Mouse (Mus musculus): ENCODE data around the gene Atad3a. TPM values are rescaled to one million over a fixed set of nuclear protein-coding genes. Genes with fewer than 3 reads are reported as not detected.
A peak's percentile ranks its signal among the peaks of the same experiment; 100 is the strongest.
"Not testable (repeated sequence)": the region's sequence is repeated elsewhere in the genome, so short reads cannot be mapped to it uniquely, and the experiment has no call there.

The Atad3a gene
- polyA plus RNA-seq, 1 experiment from 2014 or later, result 39.6 TPM

DNA sequence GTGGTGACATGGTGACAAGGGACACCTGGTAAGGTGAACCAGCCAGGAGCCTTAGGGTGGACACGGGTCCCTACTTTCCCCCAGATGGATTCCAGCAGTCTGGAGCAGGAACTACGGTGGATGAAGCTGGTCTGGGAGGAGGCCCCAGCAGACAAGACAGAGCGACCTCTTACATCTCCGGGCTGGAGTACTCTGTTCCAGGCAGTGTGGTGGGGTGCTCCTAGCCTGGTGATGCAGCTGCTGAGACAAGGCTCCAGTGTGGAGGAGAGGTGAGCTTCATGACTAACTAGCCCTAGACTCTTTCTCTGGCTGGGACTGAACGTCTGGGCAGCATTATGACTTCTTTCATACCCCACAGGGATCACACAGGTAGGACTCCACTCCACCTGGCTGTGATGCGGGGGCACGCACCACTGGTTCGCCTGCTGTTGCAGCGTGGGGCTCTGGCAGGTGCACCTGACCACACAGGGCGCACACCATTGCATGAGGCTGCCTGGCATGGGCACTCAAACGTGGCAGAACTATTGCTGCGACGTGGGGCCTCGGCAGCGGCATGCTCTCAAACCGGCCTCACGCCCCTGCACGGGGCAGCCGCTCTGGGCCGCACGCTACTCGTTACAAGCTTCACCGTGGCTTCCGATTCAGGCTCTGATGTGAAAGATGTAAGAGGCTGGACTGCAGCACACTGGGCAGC, 30.5 kb upstream of the Atad3a start:
- TF ChIP-seq CTCF (IDR thresholded peaks at IDR 0.05; ENCODE audit: low read depth), result no peak
- H3K4me2 ChIP-seq (replicated peaks; ENCODE audit: low read depth), result no peak overlapping the region
- H3K27ac ChIP-seq (ENCODE audit: low read depth, low read length), result no peak overlapping the region
- 74% methylated on average over 24 of the region's 24 CpGs for WGBS
- H3K4me1 ChIP-seq (replicated peaks; ENCODE audit: control insufficient read depth, insufficient read depth, low read length), result no peaks in the 10 kb centered on the region
- H3K36me3 ChIP-seq (ENCODE audit: control insufficient read depth, insufficient read depth), result no peaks in the 10 kb centered on the region
- no peak for ATAC-seq
- H3K9me3 ChIP-seq (ENCODE audit: control insufficient read depth), result no peaks in the 10 kb centered on the region
- no peak overlapping the region for H3K4me3 ChIP-seq (ENCODE audit: low read depth, low read length)
- no peak overlapping the region for H3K9ac ChIP-seq (ENCODE audit: low read depth, low read length)
- H3K27me3 ChIP-seq (replicated peaks; ENCODE audit: control insufficient read depth, insufficient read depth, low read length), result no peaks in the 10 kb centered on the region

DNA sequence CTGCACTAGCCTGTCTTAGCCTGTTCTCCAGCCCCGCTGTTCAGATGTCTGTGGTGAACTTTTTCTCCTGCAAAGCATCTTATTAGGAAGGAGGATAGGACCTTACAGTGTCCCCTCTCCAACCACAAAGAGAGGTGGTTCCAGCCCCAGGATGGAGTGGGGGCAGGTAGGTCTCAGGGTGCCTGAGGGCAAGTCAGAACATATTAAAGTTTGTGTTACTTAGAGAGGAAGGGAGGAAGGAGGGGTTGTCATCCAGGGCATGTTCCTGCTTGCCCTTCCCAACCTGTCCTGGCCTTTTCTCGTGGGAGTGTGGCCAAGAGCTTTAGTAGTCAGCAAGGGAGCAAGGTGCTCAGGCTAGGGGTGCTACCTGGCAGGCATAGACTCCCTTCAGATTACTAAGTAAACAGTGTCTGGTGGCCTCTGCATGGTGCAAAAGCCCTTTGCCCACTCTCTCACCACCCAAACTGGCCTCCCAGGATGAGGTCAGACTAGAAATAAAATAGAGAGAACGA, 29.8 kb upstream of the Atad3a start:
- H3K9me3 ChIP-seq (ENCODE audit: control insufficient read depth), result no peaks in the 10 kb centered on the region
- peak; percentile 40; the same call in 1 of the 2 replicates for ATAC-seq
- no peak for TF ChIP-seq CTCF (IDR thresholded peaks at IDR 0.05; ENCODE audit: low read depth)
- no peaks in the 10 kb centered on the region for H3K4me1 ChIP-seq (replicated peaks; ENCODE audit: control insufficient read depth, insufficient read depth, low read length)
- no peak overlapping the region for H3K27ac ChIP-seq (ENCODE audit: low read depth, low read length)
- no peak overlapping the region for H3K9ac ChIP-seq (ENCODE audit: low read depth, low read length)
- WGBS, result 46% methylated on average over 3 of the region's 3 CpGs
- no peaks in the 10 kb centered on the region for H3K27me3 ChIP-seq (replicated peaks; ENCODE audit: control insufficient read depth, insufficient read depth, low read length)
- no peak overlapping the region for H3K4me2 ChIP-seq (replicated peaks; ENCODE audit: low read depth)
- H3K36me3 ChIP-seq (ENCODE audit: control insufficient read depth, insufficient read depth), result no peaks in the 10 kb centered on the region
- no peak overlapping the region for H3K4me3 ChIP-seq (ENCODE audit: low read depth, low read length)

DNA sequence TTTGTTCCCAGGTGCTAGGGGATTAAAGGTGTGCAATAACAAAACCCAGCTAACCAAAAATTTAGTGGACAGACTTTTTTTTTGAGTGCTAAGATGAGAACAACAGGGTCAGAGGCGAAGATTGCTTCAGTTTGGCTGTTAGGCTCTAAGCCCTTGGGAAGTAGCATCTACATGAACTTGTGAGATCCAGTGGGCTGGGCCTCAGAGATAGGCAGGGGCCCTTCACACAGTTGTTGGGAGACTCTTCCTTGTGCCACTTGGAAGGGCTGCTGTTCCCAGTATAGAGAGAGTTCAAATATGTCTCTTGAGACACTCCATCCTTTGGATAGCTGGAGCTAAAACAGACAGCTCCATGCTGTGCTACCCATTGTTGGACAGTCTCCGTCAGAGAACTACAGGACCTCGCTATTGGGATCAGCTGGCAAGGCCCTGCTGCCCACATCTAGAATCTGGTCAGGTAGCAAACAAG, 29.2 kb upstream of the Atad3a start, which contains the start of gene Ankrd65:
Gene Ankrd65, plus strand, starts transcription at position 419 of the 469 bp plus-strand sequence.
- H3K4me1 ChIP-seq (replicated peaks; ENCODE audit: control insufficient read depth, insufficient read depth, low read length), result peaks cover 3% of the 10 kb centered on the region
- no peaks in the 10 kb centered on the region for H3K9me3 ChIP-seq (ENCODE audit: control insufficient read depth)
- H3K27me3 ChIP-seq (replicated peaks; ENCODE audit: control insufficient read depth, insufficient read depth, low read length), result no peaks in the 10 kb centered on the region
- no peak within 1 kb of the TSS for H3K4me2 ChIP-seq (replicated peaks; ENCODE audit: low read depth)
- no peak for TF ChIP-seq CTCF (IDR thresholded peaks at IDR 0.05; ENCODE audit: low read depth)
- no peak within 1 kb of the TSS for H3K4me3 ChIP-seq (ENCODE audit: low read depth, low read length)
- 87% methylated on average over 3 of the region's 3 CpGs for WGBS
- ATAC-seq, result no peak
- H3K9ac ChIP-seq (ENCODE audit: low read depth, low read length), result no peak within 1 kb of the TSS
- no peaks in the 10 kb centered on the region for H3K36me3 ChIP-seq (ENCODE audit: control insufficient read depth, insufficient read depth)
- H3K27ac ChIP-seq (ENCODE audit: low read depth, low read length), result no peak within 1 kb of the TSS

DNA sequence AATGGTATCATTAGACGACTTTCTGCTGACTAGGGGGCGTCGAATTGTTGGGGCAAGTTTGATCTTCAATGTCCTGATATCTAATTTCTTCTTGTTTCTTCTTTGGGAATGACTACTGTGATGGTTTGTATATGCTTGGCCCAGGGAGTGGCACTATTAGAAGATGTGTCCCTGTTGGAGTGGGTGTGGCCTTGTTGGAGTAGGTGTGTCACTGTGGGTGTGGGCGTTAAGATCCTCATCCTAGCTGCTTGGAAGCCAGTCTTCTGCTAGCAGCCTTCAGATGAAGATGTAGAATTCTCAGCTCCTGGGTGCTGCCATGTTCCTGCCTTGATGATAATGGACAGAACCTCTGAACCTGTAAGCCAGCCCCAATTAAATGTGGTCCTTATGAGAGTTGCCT, 27.9 kb upstream of the Atad3a start:
- 79% methylated on average over 4 of the region's 4 CpGs for WGBS
- not testable (repeated sequence) for ATAC-seq; H3K27me3 ChIP-seq (replicated peaks; ENCODE audit: control insufficient read depth, insufficient read depth, low read length); H3K4me3 ChIP-seq (ENCODE audit: low read depth, low read length); H3K27ac ChIP-seq (ENCODE audit: low read depth, low read length); H3K9ac ChIP-seq (ENCODE audit: low read depth, low read length); H3K36me3 ChIP-seq (ENCODE audit: control insufficient read depth, insufficient read depth); H3K4me1 ChIP-seq (replicated peaks; ENCODE audit: control insufficient read depth, insufficient read depth, low read length); H3K9me3 ChIP-seq (ENCODE audit: control insufficient read depth); H3K4me2 ChIP-seq (replicated peaks; ENCODE audit: low read depth)

DNA sequence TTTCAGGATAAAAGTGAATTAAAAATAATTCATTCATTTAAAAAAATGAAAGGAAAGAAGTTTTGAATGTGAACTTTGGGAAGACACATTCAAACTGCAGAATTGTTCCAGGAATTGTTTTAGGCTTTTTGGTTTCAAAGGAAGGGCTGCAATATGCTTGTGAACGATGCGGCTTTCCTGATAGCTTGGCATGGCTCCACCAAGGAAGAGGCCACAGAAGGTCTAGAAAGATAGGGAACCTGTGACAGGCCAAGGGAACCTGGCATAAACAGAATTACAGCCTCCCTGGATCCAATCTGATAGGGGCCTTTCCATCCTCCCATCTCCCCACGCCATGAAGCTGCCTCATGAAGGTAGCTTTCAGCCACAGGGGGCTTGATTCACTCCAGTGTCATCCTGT, 27.4 kb upstream of the Atad3a start:
- H3K9ac ChIP-seq (ENCODE audit: low read depth, low read length), result no peak overlapping the region
- H3K4me3 ChIP-seq (ENCODE audit: low read depth, low read length), result no peak overlapping the region
- no peak for ATAC-seq
- H3K9me3 ChIP-seq (ENCODE audit: control insufficient read depth), result no peaks in the 10 kb centered on the region
- H3K27ac ChIP-seq (ENCODE audit: low read depth, low read length), result no peak overlapping the region
- WGBS, result 61% methylated on average over 3 of the region's 3 CpGs
- no peaks in the 10 kb centered on the region for H3K27me3 ChIP-seq (replicated peaks; ENCODE audit: control insufficient read depth, insufficient read depth, low read length)
- no peak for TF ChIP-seq CTCF (IDR thresholded peaks at IDR 0.05; ENCODE audit: low read depth)
- H3K4me1 ChIP-seq (replicated peaks; ENCODE audit: control insufficient read depth, insufficient read depth, low read length), result peaks cover 6% of the 10 kb centered on the region
- H3K4me2 ChIP-seq (replicated peaks; ENCODE audit: low read depth), result no peak overlapping the region
- no peaks in the 10 kb centered on the region for H3K36me3 ChIP-seq (ENCODE audit: control insufficient read depth, insufficient read depth)

DNA sequence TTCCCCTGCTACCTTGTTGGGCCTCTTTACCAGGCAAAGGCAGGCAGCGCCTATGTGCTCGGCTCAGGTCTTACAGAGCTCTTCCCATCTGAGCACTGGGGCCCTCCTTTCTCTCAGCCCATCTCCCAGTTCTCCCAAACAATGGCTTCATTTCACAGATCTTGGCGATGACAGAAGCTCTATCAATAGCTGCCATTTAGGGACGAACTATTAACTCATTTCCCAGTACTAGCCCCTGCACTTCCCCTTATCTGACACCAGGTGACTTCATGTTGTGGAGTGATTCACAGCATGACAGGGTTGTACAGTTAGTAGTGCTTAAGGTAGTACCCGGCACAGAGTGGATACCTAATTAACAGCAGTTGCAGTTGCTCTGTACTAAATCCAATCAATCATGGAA, 24.9 kb upstream of the Atad3a start, which contains the start of gene Tmem88b:
Gene Tmem88b, minus strand, starts transcription at position 56 of the 400 bp plus-strand sequence.
- peak; percentile 64 for TF ChIP-seq CTCF (IDR thresholded peaks at IDR 0.05; ENCODE audit: low read depth)
- H3K4me1 ChIP-seq (replicated peaks; ENCODE audit: control insufficient read depth, insufficient read depth, low read length), result peaks cover 6% of the 10 kb centered on the region
- H3K9me3 ChIP-seq (ENCODE audit: control insufficient read depth), result no peaks in the 10 kb centered on the region
- H3K27me3 ChIP-seq (replicated peaks; ENCODE audit: control insufficient read depth, insufficient read depth, low read length), result no peaks in the 10 kb centered on the region
- H3K4me3 ChIP-seq (ENCODE audit: low read depth, low read length), result peak within 1 kb of the TSS; percentile 70; the same call in 1 of the 2 replicates
- H3K9ac ChIP-seq (ENCODE audit: low read depth, low read length), result 0 out of 2 replicates have a peak within 1 kb of the TSS, but pooled peaks have one; percentile 74
- no peak for ATAC-seq
- WGBS, result 49% methylated on average over 5 of the region's 5 CpGs
- H3K4me2 ChIP-seq (replicated peaks; ENCODE audit: low read depth), result peak within 1 kb of the TSS; percentile 90
- H3K36me3 ChIP-seq (ENCODE audit: control insufficient read depth, insufficient read depth), result no peaks in the 10 kb centered on the region
- peak within 1 kb of the TSS; percentile 98; the same call in 1 of the 2 replicates for H3K27ac ChIP-seq (ENCODE audit: low read depth, low read length)

All from intestine, postnatal 0 days (tissue).